Mouse (Mus musculus): ENCODE measurements around the gene Vmn2r45. TPM values are rescaled to one million over a fixed set of nuclear protein-coding genes. Genes with fewer than 3 reads are reported as not detected.
"Not testable (repeated sequence)": the region's sequence is repeated elsewhere in the genome, so short reads cannot be mapped to it uniquely, and the experiment has no call there.

Gene Vmn2r45
- not detected for total RNA-seq (2021)
- long read RNA-seq, experiment 1: 0 reads
- long read RNA-seq, experiment 2: 0 reads

DNA sequence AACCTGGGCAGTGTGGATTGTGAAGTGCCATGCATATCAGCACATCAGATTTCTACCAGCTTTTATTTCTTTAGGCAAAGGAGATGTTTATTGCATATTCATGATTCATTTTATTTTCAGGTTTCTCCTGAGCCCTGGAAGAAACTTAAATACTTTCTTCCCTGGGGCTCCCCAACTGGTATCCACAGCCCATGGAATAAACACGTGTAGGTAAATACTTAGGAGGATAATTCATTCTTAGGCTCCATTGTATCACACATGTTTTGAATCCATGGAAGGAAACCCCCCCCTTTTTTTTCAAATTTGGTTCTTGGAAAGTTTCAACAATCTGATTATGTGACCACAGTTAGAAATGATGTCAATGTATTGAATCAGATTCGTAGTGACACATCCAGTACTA lies at the start of gene Vmn2r45:
Gene Vmn2r45 (minus strand): TSS at position 101 of the 400 bp plus-strand sequence.
- intact Hi-C loops (cut with DNase I; ENCODE audit: low total_unique reads): not testable (repeated sequence)

More for the DNA sequence above, at the start of gene Vmn2r45:
- DNase-seq: not testable (repeated sequence)

Other genes starting within 250 kb of the Vmn2r45 start
- not detected for gene Vmn2r43, start 228.5 kb downstream of the Vmn2r45 start, total RNA-seq (2021)
- gene Vmn2r44, start 105.7 kb downstream of the Vmn2r45 start, total RNA-seq (2021): not detected